Mouse (Mus musculus) myocyte (in vitro differentiated cells): ENCODE measurements around the gene Cmklr1. TPM values are rescaled to one million over a fixed set of nuclear protein-coding genes. Genes with fewer than 3 reads are reported as not detected.

Source experiments
- H3K27me3 ChIP-seq: one replicate; pipeline ENCODE4 v1.6.1; 2011; ENCODE audit not compliant: control insufficient read depth, insufficient read depth, insufficient read length
- H3K36me3 ChIP-seq: one replicate; pipeline ENCODE4 v1.6.1; 2011; ENCODE audit not compliant: control insufficient read depth, insufficient read depth
- H3K4me2 ChIP-seq: one replicate; pipeline ENCODE4 v1.6.1; 2011; ENCODE audit warnings: low read depth, control low read depth
- H3K4me3 ChIP-seq: one replicate; pipeline ENCODE4 v1.5.1; 2011; ENCODE audit warnings: mild to moderate bottlenecking, control low read depth, moderate library complexity
- H3K79me2 ChIP-seq: one replicate; pipeline ENCODE4 v1.6.1; 2011; ENCODE audit not compliant: control insufficient read depth, insufficient read depth
- H3ac ChIP-seq: one replicate; pipeline ENCODE4 v1.6.1; 2011; ENCODE audit not compliant: control insufficient read depth, insufficient read length
- CEBPB ChIP-seq: IDR thresholded peaks from 2 replicates; pipeline ENCODE4 v1.6.1; 2011; ENCODE audit warnings: mild to moderate bottlenecking, moderate library complexity; ENCODE audit not compliant: poor library complexity, insufficient read depth, severe bottlenecking
- E2F4 ChIP-seq: IDR thresholded peaks from one replicate; pipeline ENCODE4 v1.6.1; 2011; ENCODE audit warnings: mild to moderate bottlenecking, control low read depth, moderate library complexity; ENCODE audit not compliant: insufficient read depth
- MAX ChIP-seq: IDR thresholded peaks from one replicate; pipeline ENCODE4 v1.6.1; 2011; ENCODE audit warnings: low read depth, mild to moderate bottlenecking, control low read depth
- MYOD1 ChIP-seq, 3 experiments: IDR thresholded peaks; one replicate each; pipeline ENCODE4 v1.6.1; 2011; ENCODE audit warnings: control low read depth in 2 of 3, low read depth in 2 of 3, mild to moderate bottlenecking in 2 of 3, moderate library complexity in 1 of 3; ENCODE audit not compliant: insufficient read length in 2 of 3, control insufficient read depth in 1 of 3
- MYOG ChIP-seq, 3 experiments: IDR thresholded peaks; one replicate each; pipeline ENCODE4 v1.6.1; 2011; ENCODE audit warnings: control low read depth in 2 of 3, low read depth in 2 of 3, mild to moderate bottlenecking in 2 of 3; ENCODE audit not compliant: insufficient read length in 2 of 3, control insufficient read depth in 1 of 3, insufficient read depth in 1 of 3
- POLR2A ChIP-seq: IDR thresholded peaks from one replicate; pipeline ENCODE4 v1.6.1; 2011; ENCODE audit warnings: low read depth, mild to moderate bottlenecking, control low read depth, moderate library complexity; ENCODE audit not compliant: insufficient read length
- POLR2AphosphoS2 ChIP-seq: IDR thresholded peaks from one replicate; pipeline ENCODE4 v1.6.1; 2011; ENCODE audit warnings: low read depth, control low read depth; ENCODE audit not compliant: insufficient read length
- REST ChIP-seq: IDR thresholded peaks from one replicate; pipeline ENCODE4 v1.6.1; 2011; ENCODE audit warnings: mild to moderate bottlenecking, control low read depth, moderate library complexity; ENCODE audit not compliant: insufficient read depth, insufficient read length
- SRF ChIP-seq: IDR thresholded peaks from one replicate; pipeline ENCODE4 v1.6.1; 2011; ENCODE audit warnings: low read depth; ENCODE audit not compliant: control insufficient read depth, insufficient read length
- TCF12 ChIP-seq: IDR thresholded peaks from one replicate; pipeline ENCODE4 v1.6.1; 2011; ENCODE audit warnings: mild to moderate bottlenecking, control low read depth; ENCODE audit not compliant: poor library complexity, insufficient read depth, severe bottlenecking
- TCF3 ChIP-seq: IDR thresholded peaks from one replicate; pipeline ENCODE4 v1.6.1; 2011; ENCODE audit warnings: low read depth, control low read depth; ENCODE audit not compliant: insufficient read length
- USF1 ChIP-seq: IDR thresholded peaks from one replicate; pipeline ENCODE4 v1.6.1; 2011; ENCODE audit warnings: low read depth, mild to moderate bottlenecking, control low read depth, moderate library complexity
- polyA plus RNA-seq: library from polyadenylated mRNA; unstranded; fragments of >200 nt; fragmentation: generic; extraction: Trizol; gene quantifications from one replicate; pipeline ENCODE4 v1.2.1, GENCODE M21; 2012; ENCODE audit warnings: missing spikeins

Cmklr1 gene
- polyA plus RNA-seq, 1 experiment: 14.1 TPM

- H3K36me3 ChIP-seq: no peaks in the 10 kb centered on the region
- TF ChIP-seq MAX (no peak), POLR2AphosphoS2 (no peak), MYOD1 (IDR thresholded peaks at IDR 0.05; ENCODE audit: control insufficient read depth in 1 of 3, insufficient read length in 2 of 3, low read depth in 2 of 3) (no peak), SRF (no peak), E2F4 (no peak), TCF3 (no peak), REST (no peak), TCF12 (no peak), USF1 (no peak), CEBPB (no peak), POLR2A (no peak), MYOG (IDR thresholded peaks at IDR 0.05; ENCODE audit: control insufficient read depth in 1 of 3, insufficient read depth in 1 of 3, insufficient read length in 2 of 3, low read depth in 2 of 3) (no peak)
- H3K79me2 ChIP-seq: no peaks in the 10 kb centered on the region
- no peak overlapping the region for H3K4me3 ChIP-seq
- no peak overlapping the region for H3ac ChIP-seq
- no peaks in the 10 kb centered on the region for H3K27me3 ChIP-seq
- H3K4me2 ChIP-seq: no peak overlapping the region
Measured at GRCm38 (mm10) chr5:113670597-113670996, 20.4 kb upstream of the Cmklr1 start.

GRCm38 (mm10) chr5:113670110-113670509 is 19.9 kb upstream of the Cmklr1 start:
- Histone ChIP-seq H3ac (no peak overlapping the region), H3K36me3 (no peaks in the 10 kb centered on the region), H3K27me3 (no peaks in the 10 kb centered on the region), H3K4me2 (no peak overlapping the region), H3K4me3 (no peak overlapping the region), H3K79me2 (no peaks in the 10 kb centered on the region)
- no peak for TF ChIP-seq MAX
- no peak for TF ChIP-seq SRF
- TF ChIP-seq TCF3: no peak
- no peak for TF ChIP-seq POLR2A

- TF ChIP-seq USF1: no peak
- no peak for TF ChIP-seq MYOD1 (IDR thresholded peaks at IDR 0.05; ENCODE audit: control insufficient read depth in 1 of 3, insufficient read length in 2 of 3, low read depth in 2 of 3)
- no peak for TF ChIP-seq TCF12
- no peak for TF ChIP-seq MYOG (IDR thresholded peaks at IDR 0.05; ENCODE audit: control insufficient read depth in 1 of 3, insufficient read depth in 1 of 3, insufficient read length in 2 of 3, low read depth in 2 of 3)
- TF ChIP-seq POLR2AphosphoS2: no peak
- TF ChIP-seq TCF3: no peak
- TF ChIP-seq CEBPB: no peak
- TF ChIP-seq POLR2A: no peak
- Histone ChIP-seq H3K4me3 (no peak overlapping the region), H3K79me2 (no peaks in the 10 kb centered on the region), H3K4me2 (peak overlapping the region; percentile 36), H3K36me3 (no peaks in the 10 kb centered on the region), H3ac (no peak overlapping the region), H3K27me3 (no peaks in the 10 kb centered on the region)
Measured at GRCm38 (mm10) chr5:113664629-113665195, 14.5 kb upstream of the Cmklr1 start.

GRCm38 (mm10) chr5:113664127-113664526 is 13.9 kb upstream of the Cmklr1 start:
- Histone ChIP-seq H3K4me2 (peak overlapping the region; percentile 34), H3K4me3 (no peak overlapping the region), H3K27me3 (no peaks in the 10 kb centered on the region), H3K79me2 (no peaks in the 10 kb centered on the region), H3K36me3 (no peaks in the 10 kb centered on the region), H3ac (no peak overlapping the region)
- TF ChIP-seq MAX (no peak), SRF (no peak), TCF12 (no peak), REST (no peak), POLR2A (no peak), MYOD1 (IDR thresholded peaks at IDR 0.05; ENCODE audit: control insufficient read depth in 1 of 3, insufficient read length in 2 of 3, low read depth in 2 of 3) (no peak), POLR2AphosphoS2 (no peak), USF1 (no peak), CEBPB (no peak), E2F4 (no peak), TCF3 (no peak), MYOG (IDR thresholded peaks at IDR 0.05; ENCODE audit: control insufficient read depth in 1 of 3, insufficient read depth in 1 of 3, insufficient read length in 2 of 3, low read depth in 2 of 3) (no peak)

- peak overlapping the region; percentile 15 for H3K4me2 ChIP-seq
- H3K27me3 ChIP-seq: no peaks in the 10 kb centered on the region
- H3K36me3 ChIP-seq: no peaks in the 10 kb centered on the region
- H3ac ChIP-seq: no peak overlapping the region
- H3K4me3 ChIP-seq: no peak overlapping the region
- H3K79me2 ChIP-seq: no peaks in the 10 kb centered on the region
- TF ChIP-seq POLR2A (no peak), CEBPB (peak; percentile 83)
Measured at GRCm38 (mm10) chr5:113660872-113661271, 10.6 kb upstream of the Cmklr1 start.
